Mouse (Mus musculus) spleen, adult 2 months (tissue): ENCODE measurements at regions not wholly inside any gene's neighbourhood (a gene's known extent, or its start where the extent isn't known, plus 50 kb on each side); places are given as distances from the start of the nearest gene placed in this dataset.

Experiments used
- CTCF ChIP-seq: fragments of 200-500 bp; IDR thresholded peaks from 2 replicates; pipeline ENCODE4 v1.5.1; 2011; ENCODE audit warnings: mild to moderate bottlenecking, inconsistent platforms; ENCODE audit not compliant: insufficient read depth, insufficient read length, insufficient replicate concordance; ENCODE audit errors: extremely low read depth
- POLR2A ChIP-seq: fragments of 200-500 bp; IDR thresholded peaks from 2 replicates; pipeline ENCODE4 v1.6.1; 2011; ENCODE audit warnings: low read depth, low read length, inconsistent platforms

- no peak for TF ChIP-seq POLR2A
- TF ChIP-seq CTCF, result no peak
Measured at GRCm38 (mm10) chr10:91637911-91638310, 456.8 kb upstream of the Tmpo start.
